Mouse (Mus musculus) heart, embryonic 13.5 days (tissue): ENCODE measurements around the gene Itga1. TPM values are rescaled to one million over a fixed set of nuclear protein-coding genes. Genes with fewer than 3 reads are reported as not detected.

Source experiments
- ATAC-seq: fragments of 200-750 bp; cut with Nextera tagmentation; 2 replicates; pipeline ENCODE4 v1.8.0; 2017; ENCODE audit warnings: moderate TSS enrichment; ENCODE audit not compliant: insufficient number of reproducible peaks, low FRiP score, low TSS enrichment; ENCODE audit errors: extremely low read depth
- H3K27ac ChIP-seq: fragments of 300-500 bp; sonication (generic); replicated peaks from 2 replicates; pipeline ENCODE4 v1.5.1; 2015; ENCODE audit warnings: moderate library complexity, mild to moderate bottlenecking, inconsistent platforms
- H3K27me3 ChIP-seq: fragments of 300-500 bp; sonication (generic); replicated peaks from 2 replicates; pipeline ENCODE4 v1.6.1; 2015; ENCODE audit warnings: mild to moderate bottlenecking, inconsistent platforms
- H3K36me3 ChIP-seq: fragments of 300-500 bp; sonication (generic); 2 replicates; pipeline ENCODE4 v1.6.1; 2015; ENCODE audit warnings: mild to moderate bottlenecking, inconsistent platforms
- H3K4me1 ChIP-seq: fragments of 300-500 bp; sonication (generic); 2 replicates; pipeline ENCODE4 v1.6.1; 2015; ENCODE audit warnings: inconsistent platforms
- H3K4me2 ChIP-seq: fragments of 300-500 bp; sonication (generic); 2 replicates; pipeline ENCODE4 v1.6.1; 2015; ENCODE audit warnings: inconsistent platforms, mild to moderate bottlenecking, moderate library complexity
- H3K4me3 ChIP-seq: fragments of 300-500 bp; sonication (generic); 2 replicates; pipeline ENCODE4 v1.5.1; 2015; ENCODE audit warnings: moderate library complexity, mild to moderate bottlenecking, inconsistent platforms
- H3K9ac ChIP-seq: fragments of 300-500 bp; sonication (generic); 2 replicates; pipeline ENCODE4 v1.6.1; 2015; ENCODE audit warnings: inconsistent platforms, mild to moderate bottlenecking, moderate library complexity
- H3K9me3 ChIP-seq: fragments of 300-500 bp; sonication (generic); 2 replicates; pipeline ENCODE4 v1.6.1; 2016; ENCODE audit warnings: inconsistent platforms
- whole genome bisulfite sequencing: fragments of 180-500 bp; shearing (Covaris S2); methylation state at CpG from one replicate; pipeline ENCODE4 v1.1.7; 2015; ENCODE audit warnings: mixed read lengths; 5-methylcytosine and 5-hydroxymethylcytosine counted together
- polyA plus RNA-seq: library from polyadenylated mRNA; unstranded; fragments of >200 nt; fragmentation: Nextera tagmentation; extraction: Ambion mirVana; gene quantifications from 2 replicates; pipeline ENCODE4 v1.2.1, GENCODE M21; 2015

Itga1 gene
- polyA plus RNA-seq, 1 experiment from 2014 or later = 22.5 TPM

DNA sequence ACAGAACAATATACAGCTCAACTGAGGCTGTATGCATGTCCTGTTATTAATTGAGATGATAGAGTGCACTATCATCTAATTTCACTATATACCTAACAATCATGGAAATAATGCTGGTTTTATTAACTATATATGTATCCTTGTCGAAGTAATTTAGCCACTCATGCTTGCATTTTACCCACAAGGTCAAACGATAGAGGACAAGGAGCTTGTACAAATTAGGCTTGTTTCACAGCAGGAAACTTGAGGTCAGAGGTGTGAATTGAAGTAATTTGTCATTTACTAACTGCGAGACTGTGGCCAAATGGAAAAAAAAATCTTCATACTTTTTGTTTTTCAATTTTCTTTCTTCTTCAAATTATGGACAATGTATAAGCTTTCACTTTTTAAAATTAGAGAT lies 3.5 kb downstream of the Itga1 start:
- no peaks in the 10 kb centered on the region for H3K36me3 ChIP-seq
- no peak overlapping the region for H3K4me3 ChIP-seq
- no peak overlapping the region for H3K9ac ChIP-seq
- no peaks in the 10 kb centered on the region for H3K9me3 ChIP-seq
- no peak for ATAC-seq
- 73% methylated on average over 3 of the region's 3 CpGs for WGBS
- peaks cover 59% of the 10 kb centered on the region for H3K4me1 ChIP-seq
- no peak overlapping the region for H3K27ac ChIP-seq
- H3K27me3 ChIP-seq = no peaks in the 10 kb centered on the region
- H3K4me2 ChIP-seq = peak overlapping the region; percentile 78

DNA sequence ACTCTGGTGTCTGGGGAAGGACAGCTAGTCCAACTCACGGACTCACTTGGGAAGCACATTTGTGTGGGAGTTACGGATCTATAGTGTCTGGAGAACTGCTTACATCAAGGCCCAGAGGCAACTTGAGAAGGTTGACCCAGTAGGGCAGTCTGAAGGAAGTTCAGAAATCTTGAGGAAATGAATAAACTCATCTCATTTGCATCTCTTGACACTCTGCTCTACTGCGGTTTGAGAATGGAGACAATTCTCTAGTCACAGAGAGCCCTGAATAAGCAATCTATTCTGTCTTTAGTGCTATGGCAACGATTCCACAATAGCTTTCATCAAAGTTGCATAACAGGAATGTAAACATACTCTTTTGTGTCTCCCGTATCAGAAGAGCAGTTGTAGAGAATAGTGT lies 4.8 kb downstream of the Itga1 start:
- Histone ChIP-seq H3K9me3 (no peaks in the 10 kb centered on the region), H3K4me3 (no peak overlapping the region), H3K4me2 (peak overlapping the region; percentile 9; the same call in 1 of the 2 replicates), H3K36me3 (no peaks in the 10 kb centered on the region; the same call in 1 of the 2 replicates), H3K27me3 (no peaks in the 10 kb centered on the region), H3K4me1 (peaks cover 62% of the 10 kb centered on the region), H3K9ac (no peak overlapping the region), H3K27ac (no peak overlapping the region)
- 70% methylated on average over 5 of the region's 5 CpGs for WGBS
- ATAC-seq = no peak

DNA sequence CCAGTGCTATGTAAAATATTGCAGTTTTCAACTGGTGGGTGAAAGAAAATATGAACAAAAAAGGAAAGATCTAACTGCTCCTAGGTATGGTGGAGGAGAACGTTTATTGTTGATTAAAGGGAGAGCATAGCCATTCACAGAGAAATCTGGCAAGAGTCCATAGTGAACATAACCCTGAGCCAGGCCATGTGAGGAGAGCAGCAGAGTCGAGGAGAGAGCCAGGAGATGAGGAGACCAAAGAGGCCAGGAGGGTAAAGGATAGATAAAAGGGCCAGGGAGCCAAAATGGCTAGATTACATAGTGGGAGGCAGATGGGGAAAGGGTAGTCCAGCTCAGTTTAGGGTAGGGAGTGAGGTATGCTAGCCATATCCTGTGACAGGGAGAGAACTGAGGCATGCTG lies 5.5 kb downstream of the Itga1 start:
- no peaks in the 10 kb centered on the region for H3K9me3 ChIP-seq
- no peak overlapping the region for H3K9ac ChIP-seq
- ATAC-seq = 0 out of 2 replicates have a peak, but pooled peaks have one; percentile 44
- H3K4me1 ChIP-seq = peaks cover 70% of the 10 kb centered on the region
- H3K4me3 ChIP-seq = no peak overlapping the region
- peak overlapping the region; percentile 13 for H3K27ac ChIP-seq
- no peaks in the 10 kb centered on the region for H3K27me3 ChIP-seq
- H3K4me2 ChIP-seq = no peak overlapping the region
- no peaks in the 10 kb centered on the region; the same call in 1 of the 2 replicates for H3K36me3 ChIP-seq
- WGBS = 13% methylated on average over 2 of the region's 2 CpGs

DNA sequence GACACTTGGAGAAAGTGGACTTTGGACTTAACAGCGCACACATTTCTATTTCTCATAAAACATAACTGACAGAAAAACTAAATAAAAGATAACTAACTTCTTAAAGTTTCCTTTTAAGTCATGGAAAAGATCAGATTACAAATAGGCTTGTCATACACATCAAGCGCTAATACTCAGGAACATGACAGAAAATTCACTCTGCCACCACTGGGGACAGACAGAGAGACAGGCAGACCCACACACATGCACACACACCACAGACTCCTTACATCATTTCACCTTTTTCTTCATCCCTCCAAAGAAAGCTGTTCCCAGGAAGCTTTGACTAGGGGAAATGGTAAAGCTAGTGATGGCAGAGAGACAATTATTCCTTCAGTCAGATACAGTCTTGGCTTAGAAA lies 6.4 kb downstream of the Itga1 start:
- Histone ChIP-seq H3K27me3 (no peaks in the 10 kb centered on the region), H3K4me1 (peaks cover 73% of the 10 kb centered on the region), H3K9me3 (no peaks in the 10 kb centered on the region), H3K27ac (no peak overlapping the region; the same call in 1 of the 2 replicates), H3K36me3 (no peaks in the 10 kb centered on the region; the same call in 1 of the 2 replicates), H3K4me2 (no peak overlapping the region), H3K4me3 (no peak overlapping the region), H3K9ac (no peak overlapping the region; the same call in 1 of the 2 replicates)
- 89% methylated on average over 2 of the region's 2 CpGs for WGBS
- ATAC-seq = no peak

DNA sequence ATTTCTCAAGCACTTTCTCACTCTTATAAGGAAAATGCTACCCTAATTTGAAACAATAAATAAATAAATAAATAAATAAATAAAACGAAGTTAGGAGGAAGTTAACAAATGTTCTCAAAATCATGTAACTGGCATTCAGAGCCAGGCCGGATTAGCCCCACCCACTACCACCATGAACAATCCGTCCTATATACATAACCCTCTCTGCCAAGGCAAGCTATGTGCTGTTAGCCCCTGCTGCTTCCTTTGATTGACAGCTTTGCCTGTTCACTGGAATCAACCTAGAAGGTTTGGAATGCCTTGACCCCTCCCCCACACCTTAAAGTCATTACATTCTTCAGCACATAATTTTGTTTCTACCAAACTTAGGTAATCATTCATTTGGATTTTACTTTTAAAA lies 10.3 kb downstream of the Itga1 start:
- Histone ChIP-seq H3K27ac (peak overlapping the region; percentile 99), H3K4me2 (peak overlapping the region; percentile 89), H3K9me3 (no peaks in the 10 kb centered on the region), H3K36me3 (peaks cover 20% of the 10 kb centered on the region), H3K4me3 (peak overlapping the region; percentile 69; the same call in 1 of the 2 replicates), H3K9ac (no peak overlapping the region), H3K4me1 (peaks cover 65% of the 10 kb centered on the region), H3K27me3 (no peaks in the 10 kb centered on the region)
- 53% methylated on average over 3 of the region's 3 CpGs for WGBS
- no peak for ATAC-seq

DNA sequence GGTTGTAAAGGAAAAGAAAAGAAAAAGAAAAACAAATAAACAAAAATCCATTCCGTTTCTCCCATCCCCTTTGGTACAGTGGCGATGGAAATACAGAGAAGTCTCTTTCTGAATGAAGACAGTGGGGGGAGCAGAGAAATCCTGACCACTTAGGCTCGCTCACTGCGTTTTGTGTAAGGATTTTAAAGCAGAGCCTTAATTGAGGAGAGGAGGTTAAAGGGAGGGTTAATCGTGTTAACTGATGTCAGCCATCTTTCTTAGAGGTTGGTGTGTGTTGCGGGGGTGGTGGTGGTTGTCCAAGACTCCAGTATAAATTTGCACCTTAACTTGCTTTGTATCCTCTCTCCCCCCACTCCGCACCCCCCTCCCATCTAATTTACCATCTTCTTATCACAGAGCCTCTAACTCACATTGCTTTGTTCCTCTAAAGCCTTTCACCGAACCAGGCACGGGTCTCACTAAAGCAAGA lies 10.8 kb downstream of the Itga1 start:
- Histone ChIP-seq H3K9ac (peak overlapping the region; percentile 92), H3K4me2 (peak overlapping the region; percentile 89), H3K9me3 (no peaks in the 10 kb centered on the region), H3K4me1 (peaks cover 63% of the 10 kb centered on the region), H3K36me3 (peaks cover 23% of the 10 kb centered on the region), H3K27me3 (no peaks in the 10 kb centered on the region), H3K4me3 (peak overlapping the region; percentile 69), H3K27ac (peak overlapping the region; percentile 99)
- ATAC-seq = no peak
- WGBS = 30% methylated on average over 9 of the region's 9 CpGs

DNA sequence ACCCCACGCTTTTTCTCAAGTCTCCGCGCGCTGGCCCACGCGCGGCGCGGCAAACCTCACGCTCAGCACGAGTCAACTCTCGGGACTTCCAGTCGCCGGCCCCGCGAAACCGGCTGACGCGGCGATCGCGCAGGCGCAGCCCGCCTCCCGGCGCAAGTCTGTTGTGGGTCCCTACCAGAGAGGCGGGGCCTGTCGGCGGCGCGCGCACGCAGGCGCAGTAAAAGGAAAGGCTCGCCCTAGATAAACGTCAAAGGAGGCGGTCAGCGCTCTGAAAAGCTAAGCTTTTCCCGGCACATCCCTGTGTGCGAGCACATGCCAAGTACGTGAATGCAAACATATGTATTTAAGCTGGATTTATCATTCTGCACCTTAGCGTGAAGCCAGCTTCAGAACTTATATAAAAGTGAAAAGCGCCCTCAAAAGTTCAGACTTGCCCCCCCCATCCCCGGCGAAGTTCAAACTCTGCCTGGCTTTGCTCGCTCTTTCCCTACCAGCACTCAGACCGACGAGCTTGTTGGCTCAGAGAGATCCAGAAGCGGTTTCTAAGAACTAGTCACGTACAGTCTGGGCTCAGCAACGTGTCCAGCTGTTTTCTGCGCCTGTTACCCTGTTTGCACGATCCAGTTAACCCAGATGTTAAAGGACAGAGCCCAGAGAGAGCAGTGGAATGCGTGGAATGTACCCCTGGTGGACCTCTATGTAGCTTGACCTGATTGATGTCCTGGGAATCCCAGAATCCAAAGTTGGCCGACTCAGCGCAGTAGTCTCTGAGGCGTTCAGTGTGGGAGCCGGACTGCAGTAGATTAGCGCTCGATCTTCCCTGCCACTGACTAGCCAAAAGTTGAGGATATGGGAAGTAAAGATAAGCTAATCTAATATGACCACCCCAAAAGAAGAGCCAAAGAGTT lies 11.4 kb downstream of the Itga1 start, which contains the start of gene Pelo:
Gene Pelo, minus strand, starts transcription at position 118 of the 908 bp plus-strand sequence.
- under 1% methylated on average over 60 of the region's 60 CpGs for WGBS
- Histone ChIP-seq H3K4me2 (peak within 1 kb of the TSS; percentile 89), H3K27ac (peak within 1 kb of the TSS; percentile 99), H3K9ac (peak within 1 kb of the TSS; percentile 92), H3K36me3 (peaks cover 30% of the 10 kb centered on the region), H3K4me1 (peaks cover 60% of the 10 kb centered on the region), H3K27me3 (no peaks in the 10 kb centered on the region), H3K9me3 (no peaks in the 10 kb centered on the region), H3K4me3 (peak within 1 kb of the TSS; percentile 69)
- peak; percentile 81 for ATAC-seq

DNA sequence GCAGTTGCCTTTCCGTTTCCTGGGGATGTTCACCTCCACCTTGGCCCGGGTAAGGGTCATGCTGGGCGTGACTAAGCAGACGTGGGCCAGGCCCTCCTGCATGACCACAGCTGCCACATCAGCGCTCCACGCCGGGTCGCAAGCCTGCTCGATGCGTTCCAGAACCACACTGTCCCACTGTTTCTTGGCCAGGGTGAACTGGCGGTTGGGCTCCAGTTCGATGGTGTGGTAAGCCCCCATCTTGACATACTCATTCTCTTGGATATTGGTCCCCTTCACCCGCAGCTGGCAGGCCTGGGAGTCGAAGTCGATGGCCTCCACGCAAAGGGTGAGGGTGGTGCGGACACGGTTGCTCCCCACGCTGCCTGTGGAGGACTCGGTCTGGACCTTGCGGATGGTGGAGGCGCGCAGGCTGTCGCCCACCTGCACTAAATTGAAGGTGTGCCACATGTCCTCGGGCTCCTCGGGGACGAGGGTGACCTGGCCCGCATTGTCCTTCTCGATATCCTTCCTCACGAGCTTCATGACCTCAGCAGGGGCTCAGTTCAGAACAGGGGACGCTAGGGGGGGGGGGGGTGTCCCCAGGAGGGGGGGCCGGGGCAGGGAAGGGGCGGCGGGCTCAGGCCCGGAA lies 12.3 kb downstream of the Itga1 start:
- Histone ChIP-seq H3K4me3 (peak overlapping the region; percentile 69), H3K4me2 (peak overlapping the region; percentile 89), H3K27ac (peak overlapping the region; percentile 99), H3K4me1 (peaks cover 56% of the 10 kb centered on the region), H3K36me3 (peaks cover 32% of the 10 kb centered on the region), H3K27me3 (no peaks in the 10 kb centered on the region), H3K9me3 (no peaks in the 10 kb centered on the region), H3K9ac (peak overlapping the region; percentile 92)
- 1% methylated on average over 34 of the region's 35 CpGs for WGBS
- ATAC-seq = peak; percentile 14; the same call in 1 of the 2 replicates

DNA sequence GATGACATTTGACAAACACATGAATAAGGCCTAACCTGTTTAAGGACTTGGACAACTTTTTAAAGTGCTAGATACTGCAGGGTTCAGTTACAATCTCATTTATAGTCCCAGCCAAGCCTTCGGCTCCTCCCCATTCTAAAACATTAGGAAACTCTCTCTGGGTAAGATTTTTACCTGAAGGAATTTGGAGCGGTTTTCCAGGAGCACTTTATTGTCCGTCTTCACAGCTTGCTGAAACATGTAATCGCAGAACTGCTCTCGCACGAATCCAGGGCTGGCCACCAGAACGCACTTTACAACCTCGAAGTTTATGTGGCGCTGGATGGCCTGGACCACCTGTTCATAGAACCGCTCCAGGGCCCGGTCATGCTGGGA lies 12.8 kb downstream of the Itga1 start:
- Histone ChIP-seq H3K4me2 (peak overlapping the region; percentile 89), H3K9me3 (no peaks in the 10 kb centered on the region), H3K36me3 (peaks cover 33% of the 10 kb centered on the region), H3K4me1 (peaks cover 55% of the 10 kb centered on the region), H3K27ac (peak overlapping the region; percentile 99), H3K27me3 (no peaks in the 10 kb centered on the region), H3K4me3 (peak overlapping the region; percentile 69), H3K9ac (peak overlapping the region; percentile 92)
- ATAC-seq = no peak
- 33% methylated on average over 11 of the region's 11 CpGs for WGBS

DNA sequence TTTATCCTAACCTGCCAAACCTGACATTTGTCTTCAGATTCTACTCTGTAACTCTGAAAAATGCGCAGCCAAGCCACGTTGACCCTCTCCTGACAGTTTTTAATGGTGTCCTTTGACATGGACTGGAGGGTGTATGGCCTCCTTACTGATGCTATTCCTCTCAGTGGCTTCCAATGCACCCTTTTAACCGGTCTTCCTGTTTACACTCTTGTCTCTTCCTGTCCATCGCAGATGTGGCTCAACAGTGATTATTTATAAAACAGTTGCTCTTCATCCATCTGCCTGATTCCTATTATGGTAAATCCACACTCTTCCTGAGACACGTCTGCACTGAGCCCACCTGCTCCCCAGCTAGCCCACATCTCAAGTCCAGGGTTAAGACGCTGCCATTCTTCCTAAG lies 15.8 kb downstream of the Itga1 start:
- no peaks in the 10 kb centered on the region for H3K9me3 ChIP-seq
- peaks cover 38% of the 10 kb centered on the region for H3K4me1 ChIP-seq
- no peak overlapping the region for H3K27ac ChIP-seq
- peaks cover 41% of the 10 kb centered on the region for H3K36me3 ChIP-seq
- no peak overlapping the region for H3K4me2 ChIP-seq
- H3K4me3 ChIP-seq = no peak overlapping the region
- no peak overlapping the region for H3K9ac ChIP-seq
- ATAC-seq = no peak
- H3K27me3 ChIP-seq = no peaks in the 10 kb centered on the region
- 77% methylated on average over 6 of the region's 6 CpGs for WGBS

DNA sequence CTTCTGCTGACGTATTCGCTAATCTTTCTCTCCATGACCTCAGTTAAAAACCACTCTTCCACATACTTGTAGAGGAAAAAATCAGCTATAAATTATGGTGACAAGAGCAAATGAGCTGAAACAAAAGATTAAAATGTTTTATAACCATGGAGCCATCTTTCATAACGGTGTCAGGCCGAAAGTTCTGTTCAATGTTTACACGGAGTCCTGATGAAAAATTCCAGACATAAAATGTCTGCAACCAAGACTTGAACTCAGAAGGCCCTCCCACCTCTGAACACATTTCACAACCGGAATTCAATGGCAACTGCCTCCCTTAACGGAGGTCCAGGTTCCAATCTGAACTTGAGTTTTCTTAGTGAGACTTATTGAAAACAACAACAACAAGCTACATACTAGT lies 19.4 kb downstream of the Itga1 start:
- ATAC-seq = no peak
- Histone ChIP-seq H3K27ac (no peak overlapping the region), H3K9me3 (no peaks in the 10 kb centered on the region), H3K9ac (no peak overlapping the region), H3K36me3 (peaks cover 27% of the 10 kb centered on the region), H3K4me3 (no peak overlapping the region), H3K4me1 (peaks cover 37% of the 10 kb centered on the region), H3K4me2 (no peak overlapping the region), H3K27me3 (no peaks in the 10 kb centered on the region)
- WGBS = 78% methylated on average over 7 of the region's 7 CpGs
